Mouse (Mus musculus): ENCODE data around the gene Sit1.
"Not testable (repeated sequence)": the region's sequence is repeated elsewhere in the genome, so short reads cannot be mapped to it uniquely, and the experiment has no call there.

Gene Sit1

DNA sequence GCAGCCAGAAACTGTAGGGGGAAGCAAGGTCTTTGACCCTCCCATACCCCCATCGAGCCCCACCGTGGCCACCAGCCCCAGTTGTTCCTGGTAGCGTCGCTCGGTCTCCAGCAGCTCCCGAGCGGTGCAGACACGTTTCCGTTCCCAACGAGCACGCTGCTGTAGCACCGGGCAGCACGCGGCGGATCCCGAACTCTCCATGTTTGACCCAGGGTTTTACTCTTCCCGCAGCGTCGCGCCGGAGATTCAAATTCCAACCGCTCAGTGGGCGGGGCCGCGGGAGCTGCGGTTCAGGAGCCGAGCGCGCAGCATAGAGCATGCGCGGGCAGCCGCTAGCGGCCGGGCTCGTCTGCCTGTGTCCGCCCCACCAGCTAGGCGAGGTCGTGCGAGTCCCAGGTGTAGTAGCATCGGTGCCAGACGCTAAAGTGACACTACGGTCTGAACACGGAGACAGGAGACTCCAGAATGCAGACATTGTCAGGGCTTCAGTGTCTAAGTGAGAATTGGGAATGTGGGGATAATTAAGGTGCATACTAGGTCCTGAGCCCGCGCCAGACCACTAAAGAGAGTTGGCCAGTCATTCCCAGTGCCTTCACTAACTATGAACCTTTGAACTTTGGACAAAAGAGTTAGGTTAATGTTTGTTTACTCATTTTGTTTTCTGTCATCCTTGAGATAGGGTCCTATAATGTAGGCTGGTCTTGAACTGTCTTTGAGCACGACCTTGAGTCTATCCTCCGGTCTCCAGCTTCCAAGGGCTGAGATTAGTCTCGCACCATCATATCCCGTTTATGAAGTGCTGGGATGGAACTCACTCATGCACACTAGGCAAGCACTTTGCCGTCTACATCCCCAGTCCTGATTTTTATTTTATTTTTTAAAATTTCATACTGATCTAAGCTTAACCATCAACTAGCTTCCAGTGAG, 16.1 kb upstream of the Sit1 start, which contains the start of gene Arhgef39:
Gene Arhgef39, minus strand, starts transcription at position 289 of the 927 bp plus-strand sequence.
- DNase-seq = peak; percentile 77

DNA sequence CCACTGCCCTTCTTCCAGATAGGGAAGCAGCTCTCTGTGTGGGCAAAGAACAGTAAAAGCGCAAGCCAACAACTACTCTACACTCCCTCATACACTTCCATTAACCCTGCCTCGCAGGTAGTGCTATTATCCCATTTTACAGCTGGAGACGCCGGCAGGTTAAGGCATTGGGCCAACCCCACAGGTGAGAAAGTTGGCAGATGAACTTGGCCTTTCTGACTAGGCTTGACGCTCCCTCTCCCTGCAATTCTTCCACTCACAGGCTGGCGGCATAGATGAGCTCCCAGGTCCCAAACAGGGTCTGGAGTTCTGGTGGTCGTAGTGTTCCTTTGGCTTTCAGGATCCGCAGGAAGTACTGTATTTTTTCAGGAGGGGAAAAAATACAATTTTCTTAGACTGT, 15.4 kb upstream of the Sit1 start:
- DNase-seq = no peak

DNA sequence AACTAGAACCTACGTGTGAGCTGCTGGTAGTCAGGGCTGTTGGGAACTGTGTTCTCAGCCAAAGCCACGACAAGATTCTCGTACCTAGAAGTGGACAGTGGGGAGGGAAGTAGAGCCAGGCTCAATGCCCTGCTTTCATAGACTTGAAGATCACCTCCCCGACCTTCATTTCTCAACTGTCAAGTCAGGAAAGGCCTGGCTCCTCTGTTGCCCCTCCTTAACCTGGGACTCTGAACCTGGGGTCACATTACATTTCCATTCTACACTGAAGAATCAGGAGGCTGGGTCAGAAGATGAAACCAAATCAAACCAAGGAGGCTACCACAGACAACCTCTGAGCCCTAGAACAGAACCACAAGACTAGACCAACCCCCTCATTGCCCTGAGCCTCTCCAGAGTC, 14.4 kb upstream of the Sit1 start:
- no peak for DNase-seq

DNA sequence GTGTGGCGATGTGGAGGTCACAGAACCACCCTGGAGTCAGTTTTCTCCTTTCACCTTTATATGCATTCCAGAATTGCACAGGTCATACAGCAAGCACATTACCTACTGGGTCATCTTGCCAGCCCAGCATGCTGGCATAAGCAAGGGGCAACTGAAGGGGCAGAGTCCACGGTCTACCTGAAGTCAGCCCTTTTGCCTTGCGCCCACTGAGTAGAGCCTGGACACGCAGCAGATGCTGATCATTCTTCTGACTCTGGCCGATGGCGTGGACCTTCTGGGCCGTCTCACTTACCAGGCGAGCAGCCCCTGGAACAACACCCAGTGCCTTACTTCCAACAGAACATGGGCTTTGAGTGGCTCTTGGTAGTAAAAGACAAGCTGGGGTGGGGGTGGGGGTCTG, 13.9 kb upstream of the Sit1 start:
- no peak for DNase-seq

DNA sequence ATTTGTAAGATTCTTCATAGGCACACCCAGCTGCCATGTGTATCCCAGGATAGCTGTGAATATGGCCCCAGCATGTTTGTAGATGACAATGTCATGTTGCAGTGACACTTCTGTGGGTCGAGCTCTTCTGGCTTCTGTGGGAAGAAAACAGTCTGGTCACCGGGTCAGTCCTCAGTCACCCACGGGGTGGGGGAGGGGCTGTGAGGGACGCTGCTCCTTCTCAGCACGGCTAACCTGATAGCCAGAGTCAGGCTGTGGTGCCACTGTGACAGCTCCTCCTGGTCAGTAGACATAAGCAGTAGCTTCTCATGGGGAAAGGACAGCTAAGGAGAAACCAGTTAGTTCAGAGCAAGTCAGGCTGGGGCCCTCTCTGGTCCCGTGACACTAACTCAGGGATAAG, 13.1 kb upstream of the Sit1 start:
- no peak for DNase-seq

DNA sequence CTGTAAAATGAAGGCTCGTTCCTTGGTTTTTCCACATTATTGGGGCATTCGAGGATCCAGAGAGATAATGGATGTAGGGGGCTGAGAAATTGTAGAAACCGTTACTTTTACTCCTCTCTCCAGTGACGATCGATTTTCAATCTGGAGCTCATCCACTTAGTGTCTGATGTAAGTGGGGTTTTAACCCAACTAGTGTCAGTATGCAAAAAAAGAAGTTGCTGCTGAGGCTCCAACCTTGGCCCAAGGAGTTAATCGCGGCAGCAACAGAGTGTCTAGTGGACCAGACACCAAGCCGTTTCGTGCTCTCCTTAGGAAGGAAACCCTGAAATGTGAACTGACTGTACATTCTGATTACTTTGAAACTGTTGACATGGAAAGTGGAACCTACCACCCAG, 10.3 kb upstream of the Sit1 start:
- no peak for DNase-seq

DNA sequence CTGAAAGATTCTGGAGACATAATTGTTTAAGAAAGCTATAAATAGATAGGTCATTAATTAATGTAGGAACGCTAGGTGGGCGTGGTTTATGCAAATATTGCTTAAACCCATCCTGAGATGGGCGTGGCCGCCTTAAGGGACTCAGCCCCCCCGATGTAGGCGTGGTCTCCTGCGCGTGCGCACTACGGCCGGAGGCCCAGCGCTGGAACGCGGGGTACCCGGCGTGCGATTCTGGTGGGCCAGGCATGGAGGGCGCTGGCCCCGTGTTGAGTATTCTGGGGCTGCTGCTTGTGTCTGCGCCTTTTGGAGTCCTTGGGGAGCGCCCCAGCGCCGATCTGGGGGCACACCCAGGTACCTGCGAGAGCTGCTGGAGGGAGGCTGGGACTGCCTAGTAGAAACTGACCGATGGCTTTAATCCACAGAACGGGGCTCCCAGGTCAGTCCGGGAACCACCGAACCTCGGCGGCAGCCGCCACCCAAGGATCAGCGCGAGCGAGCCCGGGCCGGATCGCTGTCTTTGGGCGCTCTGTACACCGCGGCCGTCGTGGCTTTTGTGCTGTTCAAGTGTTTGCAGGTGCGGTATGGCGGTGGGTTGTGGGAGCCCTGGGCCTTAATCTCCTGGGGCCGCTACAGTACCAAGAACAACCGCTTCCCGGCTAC, 9.8 kb upstream of the Sit1 start:
- DNase-seq = peak; percentile 97

DNA sequence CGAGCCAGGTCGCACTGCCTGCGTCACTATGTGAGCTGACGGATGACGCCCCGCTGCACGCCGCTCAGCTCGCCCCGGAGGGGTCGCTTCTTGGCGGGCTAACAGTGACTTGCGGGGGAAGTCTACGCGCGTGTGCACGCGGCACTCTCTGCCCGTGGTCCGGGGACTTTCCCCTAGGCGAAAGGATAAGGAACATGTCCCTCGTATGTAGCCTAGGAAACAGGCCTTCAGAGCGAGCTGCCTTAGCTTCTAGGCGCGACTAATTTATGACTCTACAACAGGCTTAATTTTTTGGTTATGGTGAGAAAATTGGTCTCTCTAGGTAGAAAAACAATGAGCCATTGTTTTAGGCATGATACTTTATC, 9.3 kb upstream of the Sit1 start, which contains the start of gene Ccdc107:
Gene Ccdc107, plus strand, starts transcription at position 80 of the 365 bp plus-strand sequence.
- DNase-seq = peak; percentile 95

DNA sequence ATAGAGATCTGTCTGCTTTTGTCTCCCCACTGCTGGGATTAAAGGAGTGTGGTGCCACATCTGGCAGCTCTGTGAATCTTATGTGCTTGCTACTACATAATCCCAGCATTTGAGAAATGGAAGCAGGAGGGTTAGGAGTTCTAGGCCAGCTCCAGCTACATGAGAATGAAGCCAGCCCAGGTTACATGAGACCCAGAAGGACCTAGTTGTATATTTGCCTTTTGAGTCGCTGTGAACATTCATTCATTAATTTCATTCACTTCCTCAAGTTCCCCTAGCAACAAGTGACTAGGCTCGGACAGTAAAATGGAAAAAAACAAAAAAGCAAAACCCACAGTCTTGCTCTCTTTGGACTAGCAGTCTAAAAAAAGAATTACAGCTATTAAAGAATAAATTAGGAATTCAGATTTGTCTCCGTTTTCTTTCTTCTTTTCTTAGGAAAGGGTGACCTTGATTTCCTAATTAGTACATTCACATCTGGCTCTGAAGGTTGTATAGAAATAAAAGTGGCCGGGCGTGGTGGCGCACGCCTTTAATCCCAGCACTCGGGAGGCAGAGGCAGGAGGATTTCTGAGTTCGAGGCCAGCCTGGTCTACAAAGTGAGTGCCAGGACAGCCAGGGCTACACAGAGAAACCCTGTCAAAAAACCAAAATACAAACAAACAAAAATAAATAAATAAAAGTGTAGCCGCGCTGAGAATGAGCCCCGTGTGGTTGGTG, 8.7 kb upstream of the Sit1 start:
- no peak for DNase-seq

DNA sequence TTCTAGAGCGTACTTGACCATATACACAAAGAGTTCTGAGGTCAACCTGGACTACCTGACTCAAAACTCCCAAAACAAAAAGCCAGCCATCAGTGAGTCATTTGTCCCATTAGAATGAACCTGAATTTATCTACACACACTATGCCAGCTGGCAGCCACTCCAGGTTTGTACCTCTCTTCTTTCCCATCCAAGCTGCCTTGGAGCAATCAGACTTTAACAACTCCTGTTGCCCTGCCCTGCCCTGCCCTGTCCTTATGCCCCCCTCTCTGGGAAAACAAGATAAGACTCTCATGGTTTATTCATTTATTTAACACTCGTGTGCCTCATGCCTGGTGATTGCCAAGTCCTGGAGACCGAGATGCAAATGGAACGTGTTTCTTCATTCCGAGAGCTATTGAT, 7.3 kb upstream of the Sit1 start:
- no peak for DNase-seq

DNA sequence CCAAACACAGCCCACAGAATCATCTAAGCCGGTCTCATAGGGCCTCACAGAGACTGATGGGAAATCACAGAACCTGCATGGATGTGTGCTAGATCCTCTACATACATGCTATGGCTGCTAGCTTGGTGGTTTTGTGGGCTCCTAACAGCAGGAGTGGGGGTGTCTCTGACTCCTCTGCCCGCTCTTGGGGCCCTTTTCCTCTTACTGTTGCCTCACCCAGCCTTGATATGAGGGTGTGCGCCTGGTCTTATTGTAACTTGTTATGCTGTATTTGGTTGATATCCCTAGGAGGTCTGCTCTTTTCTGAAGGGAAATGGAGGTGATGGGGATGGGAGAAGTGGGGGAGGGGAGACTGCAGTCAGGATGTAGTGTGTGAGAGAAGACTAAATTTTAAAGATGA, 6.1 kb upstream of the Sit1 start:
- DNase-seq = no peak

DNA sequence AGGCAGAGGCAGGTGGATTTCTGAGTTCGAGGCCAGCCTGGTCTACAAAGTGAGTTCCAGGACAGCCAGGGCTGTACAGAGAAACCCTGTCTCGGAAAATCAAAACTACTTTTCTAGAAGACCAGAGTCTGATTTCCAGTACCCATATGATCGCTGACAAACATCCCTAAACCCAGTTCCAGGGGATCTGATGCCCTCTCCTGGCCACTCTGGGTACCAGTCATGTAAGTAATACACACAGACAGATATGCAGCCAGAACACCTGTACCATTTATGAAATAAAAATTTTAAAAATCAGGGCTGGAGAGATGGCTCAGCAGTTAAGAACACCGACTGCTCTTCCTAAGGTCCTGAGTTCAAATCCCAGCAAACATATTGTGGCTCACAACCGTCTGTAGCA, 2.1 kb upstream of the Sit1 start:
- DNase-seq = not testable (repeated sequence)

DNA sequence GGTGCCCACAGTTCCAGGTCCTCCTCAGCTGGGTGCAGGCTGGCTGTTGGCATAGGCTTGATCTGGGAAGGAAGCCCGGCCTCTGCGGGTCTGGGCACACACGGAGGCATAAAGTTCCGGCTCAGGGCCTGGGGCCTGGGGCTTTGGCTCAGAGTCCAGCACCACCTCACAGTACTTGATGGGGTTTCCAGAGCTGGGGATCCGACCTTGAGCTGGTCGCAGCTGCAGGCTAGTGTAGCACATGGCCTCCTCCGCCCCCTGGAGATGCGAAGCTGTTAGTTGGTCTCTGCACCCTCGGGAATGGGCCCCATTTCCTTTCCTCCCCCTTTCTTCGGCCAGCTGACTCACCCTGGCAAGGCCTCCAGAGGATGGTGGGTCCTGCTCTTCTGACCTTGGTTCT, 943 bp downstream of the Sit1 start:
- no peak for DNase-seq

DNA sequence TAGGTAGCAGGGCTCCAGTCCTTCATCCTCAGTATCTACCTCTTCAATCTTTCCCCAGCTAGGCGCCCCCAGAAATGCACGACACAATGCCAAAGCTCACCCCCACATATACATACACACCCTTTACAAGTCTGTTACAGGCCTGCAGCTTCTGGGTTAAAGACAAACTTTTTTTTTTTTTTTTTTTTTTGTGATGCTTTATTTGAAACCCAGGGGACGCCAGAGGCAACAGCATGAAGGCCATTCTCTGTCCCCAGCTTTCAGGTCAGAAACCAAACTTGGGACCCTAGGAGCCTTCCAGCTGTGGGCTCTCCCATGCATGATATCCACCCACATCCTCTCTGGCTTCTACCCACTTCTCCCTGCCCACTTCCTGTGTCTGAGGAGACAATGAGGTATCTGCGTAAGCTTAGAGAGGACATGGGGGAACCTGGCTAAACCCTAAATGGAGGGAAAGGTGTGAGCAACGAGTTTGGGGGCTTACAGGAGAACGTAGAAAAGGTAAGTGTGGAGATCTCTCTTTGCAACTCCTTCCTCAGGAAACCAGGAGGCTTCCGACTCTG, 1.6 kb downstream of the Sit1 start:
- no peak for DNase-seq

DNA sequence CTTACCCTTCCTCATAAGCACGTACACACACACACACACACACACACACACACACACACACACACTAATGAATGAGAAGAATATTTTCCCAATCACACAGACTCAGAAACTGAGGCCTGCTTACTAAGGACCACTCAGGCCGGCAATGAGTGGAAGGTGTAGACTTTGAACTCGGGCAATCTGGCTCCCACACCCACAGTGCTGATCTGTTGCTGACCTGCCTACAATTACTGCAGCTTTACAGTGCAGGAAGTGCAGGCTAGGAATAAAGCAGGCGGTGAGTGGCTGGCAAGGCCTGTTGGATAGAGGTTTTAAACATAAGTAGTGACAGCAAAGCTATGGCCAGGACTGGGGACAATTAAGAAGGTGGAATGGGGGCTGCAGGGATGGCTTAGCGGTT, 2.5 kb downstream of the Sit1 start:
- DNase-seq = no peak

DNA sequence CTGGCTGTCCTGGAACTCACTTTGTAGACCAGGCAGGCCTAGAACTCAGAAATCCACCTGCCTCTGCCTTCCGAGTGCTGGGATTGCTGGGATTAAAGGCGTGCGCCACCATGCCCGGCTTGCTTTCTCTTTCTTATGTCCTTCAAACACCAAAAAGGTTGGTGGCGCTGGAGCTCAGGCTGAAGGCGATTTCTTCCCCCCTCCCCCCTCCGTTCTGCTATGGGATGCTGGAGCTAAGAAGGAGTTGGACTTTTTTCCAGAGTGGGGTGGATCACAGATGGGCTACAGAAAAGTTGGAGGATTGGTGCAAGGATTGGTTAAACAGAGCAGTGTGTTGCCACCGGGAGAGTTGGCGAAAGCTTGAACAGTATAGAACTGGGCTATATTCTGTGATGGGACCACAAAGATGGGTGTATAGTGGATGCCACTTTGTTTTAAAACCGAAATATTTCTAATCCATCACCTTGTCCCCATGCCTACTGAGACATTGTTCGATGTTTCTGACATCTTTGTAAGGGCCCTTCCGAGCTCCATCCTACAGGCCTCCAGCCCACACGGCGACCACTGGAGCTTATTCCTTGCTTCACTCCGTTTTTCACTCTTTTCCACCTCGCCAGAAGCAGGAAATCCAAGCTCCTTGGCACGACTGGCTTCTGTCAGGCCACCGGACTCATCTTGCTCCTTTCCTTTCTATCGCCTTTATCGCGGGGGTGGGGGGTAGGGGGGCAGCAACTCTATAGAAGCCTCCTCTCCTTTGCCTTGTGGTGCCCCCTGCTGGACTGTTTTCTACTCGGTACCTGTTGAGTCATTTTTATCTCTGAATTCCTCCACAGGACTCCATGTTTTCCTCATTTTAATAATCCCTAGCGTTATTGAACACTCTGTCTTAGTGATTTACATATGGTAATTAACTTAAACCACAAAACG, 4.4 kb downstream of the Sit1 start:
- no peak for DNase-seq

DNA sequence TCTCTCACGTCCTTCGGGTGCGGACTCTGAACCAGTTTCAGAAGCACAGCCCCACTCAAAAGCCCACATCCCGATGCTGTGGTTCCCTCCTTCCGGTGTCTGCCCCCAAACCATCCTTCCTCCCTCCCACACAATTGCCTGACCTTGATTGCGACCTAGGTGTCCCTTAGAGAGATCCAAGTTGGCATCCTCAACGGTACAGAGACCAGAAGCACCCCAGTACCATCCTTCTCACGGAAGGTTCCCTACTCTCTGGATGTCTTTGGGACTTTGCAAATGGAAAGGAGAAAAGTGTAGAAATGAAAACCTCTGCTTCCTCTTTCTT, 5.0 kb downstream of the Sit1 start:
- no peak for DNase-seq

DNA sequence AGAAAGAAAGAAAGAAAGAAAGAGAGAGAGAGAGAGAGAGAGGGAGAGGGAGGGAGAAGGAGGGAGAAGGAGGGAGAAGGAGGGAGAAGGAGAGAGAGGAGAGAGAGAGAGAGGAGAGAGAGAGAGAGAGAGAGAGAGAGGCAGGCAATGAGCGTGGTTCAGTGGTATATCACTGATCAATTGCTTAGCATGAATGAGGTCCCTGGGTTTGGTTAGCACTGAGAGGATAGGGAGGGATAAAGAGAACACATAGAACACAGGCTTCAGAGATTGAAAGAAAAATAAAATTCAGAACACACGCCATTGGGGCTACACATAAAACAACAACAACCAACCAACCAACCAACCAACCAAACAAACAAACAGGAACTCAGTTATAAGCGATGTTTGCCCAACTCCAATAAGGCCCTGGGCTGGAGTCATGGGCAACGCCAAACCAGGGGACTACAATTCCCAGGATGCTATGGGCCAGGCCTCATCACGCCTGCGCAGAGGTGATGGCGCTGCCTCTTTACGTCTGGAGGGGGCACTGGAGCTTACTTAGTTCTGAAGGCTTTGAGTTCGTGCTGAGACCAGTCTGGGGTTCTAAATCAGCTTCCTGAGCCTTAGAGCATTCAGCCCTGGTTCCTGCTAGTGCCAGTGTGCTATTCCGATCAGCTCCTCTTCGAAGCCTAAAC, 5.5 kb downstream of the Sit1 start:
- DNase-seq = peak; percentile 82

DNA sequence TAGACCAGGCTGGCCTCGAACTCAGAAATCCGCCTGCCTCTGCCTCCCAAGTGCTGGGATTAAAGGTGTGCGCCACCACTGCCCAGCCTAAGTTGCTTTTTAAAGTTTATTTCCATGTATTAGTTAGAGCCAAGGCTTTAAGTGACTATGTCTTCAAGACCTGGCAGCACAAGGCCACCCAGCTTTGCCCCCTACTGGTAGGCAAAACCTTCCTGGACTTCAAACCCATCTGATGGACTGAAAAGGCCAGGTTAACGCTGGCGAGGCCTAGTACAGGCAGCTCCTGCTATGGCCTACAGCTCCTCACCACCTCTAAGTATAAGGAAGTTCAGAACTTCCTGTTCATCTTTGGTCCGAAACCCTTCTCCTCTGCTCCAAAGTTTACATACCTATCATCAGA, 6.9 kb downstream of the Sit1 start:
- DNase-seq = no peak

DNA sequence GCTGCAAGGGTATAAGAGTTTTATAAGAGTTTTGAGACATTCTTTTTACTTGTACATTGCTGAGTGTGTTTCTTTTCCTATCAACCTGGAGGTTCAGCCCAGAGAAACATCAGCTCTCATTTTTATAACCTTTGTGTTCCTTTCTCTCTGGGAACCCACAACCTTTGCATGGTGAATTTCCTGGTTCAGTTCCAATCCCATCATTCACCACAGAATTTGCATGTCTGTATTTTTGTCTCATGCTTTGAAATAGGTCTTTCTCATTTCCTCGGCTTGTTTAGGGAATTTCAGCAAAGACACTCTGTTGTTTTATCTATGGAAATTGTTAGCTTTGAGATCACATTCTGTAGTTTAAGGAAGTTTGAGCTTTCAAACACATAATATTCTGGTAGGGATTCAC, 9.9 kb downstream of the Sit1 start:
- DNase-seq = no peak

DNA sequence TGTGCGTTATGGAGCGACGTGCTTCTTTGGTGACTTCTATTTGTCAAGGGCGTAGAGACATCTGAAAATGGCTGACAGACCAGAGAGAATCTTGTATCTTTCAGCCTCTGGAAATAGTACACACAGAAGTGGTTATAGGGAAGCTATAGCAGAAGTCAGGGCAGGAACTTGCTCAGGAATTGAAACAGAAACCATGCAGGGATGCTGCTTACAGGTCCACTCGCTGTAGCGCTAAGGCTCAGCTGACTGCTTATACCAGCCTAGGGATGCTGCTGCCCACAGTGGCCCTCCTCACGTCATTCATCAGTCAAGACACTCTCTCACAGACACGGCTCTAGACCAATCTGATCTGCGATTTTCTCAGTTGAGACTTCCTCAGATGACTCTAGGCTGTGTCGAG, 13.2 kb downstream of the Sit1 start:
- no peak for DNase-seq

DNA sequence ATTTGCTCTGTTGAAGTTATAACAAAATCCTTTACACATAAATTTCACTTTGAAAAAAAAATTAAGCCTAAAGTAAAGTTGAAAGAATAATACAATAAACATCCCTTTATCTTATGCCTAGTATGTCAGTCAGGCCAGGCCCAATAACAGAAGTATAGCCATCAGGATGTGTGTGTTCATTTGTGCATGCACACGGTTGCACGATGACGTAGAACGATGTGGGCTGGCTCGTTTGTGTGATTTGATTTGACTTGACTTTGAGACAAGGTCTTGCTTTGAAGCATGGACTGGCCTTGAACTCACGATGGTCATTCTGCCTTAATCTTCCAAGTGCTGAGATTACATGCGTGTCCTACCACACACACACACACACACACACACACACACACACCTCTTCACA, 16.7 kb downstream of the Sit1 start:
- DNase-seq = no peak

Measured in cerebellum, adult 11 months (tissue).